Mouse (Mus musculus) adrenal gland, postnatal 4 days (tissue): ENCODE data around the gene Lamp1. TPM values are rescaled to one million over a fixed set of nuclear protein-coding genes. Genes with fewer than 3 reads are reported as not detected.

Source experiments
- DNase-seq, 2 experiments: peaks; one replicate each; pipeline ENCODE4 v3.0.0; 2021 to 2022; ENCODE audit warnings: low spot score in 2 of 2, mixed read lengths in 2 of 2
- total RNA-seq, 2 experiments: library from RNA; stranded (reverse); gene quantifications; 2 replicates each; pipeline ENCODE4 v1.2.3; 2021

Gene Lamp1
- total RNA-seq, 2 experiments from 2014 or later, result 311 to 322 TPM

DNA sequence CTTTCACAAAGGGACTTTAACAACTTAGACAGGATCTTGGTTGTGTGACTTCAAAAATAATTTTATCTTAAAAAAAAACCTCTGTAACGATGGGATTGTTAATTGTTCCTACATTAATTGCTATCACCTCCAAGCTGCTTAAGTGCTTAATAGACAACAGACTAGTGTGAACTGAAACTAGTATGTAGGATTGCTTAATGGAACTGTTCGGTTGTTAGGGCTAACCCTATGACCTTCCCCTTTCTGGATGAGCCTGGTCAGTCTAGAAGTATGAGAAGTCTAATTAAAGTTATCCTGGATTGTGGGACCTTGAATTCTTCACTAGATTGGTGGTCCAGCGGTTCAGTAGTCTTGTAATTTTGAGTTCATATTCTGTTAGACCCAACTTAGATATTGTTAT, 1.7 kb downstream of the Lamp1 start:
- DNase-seq, result no peak

DNA sequence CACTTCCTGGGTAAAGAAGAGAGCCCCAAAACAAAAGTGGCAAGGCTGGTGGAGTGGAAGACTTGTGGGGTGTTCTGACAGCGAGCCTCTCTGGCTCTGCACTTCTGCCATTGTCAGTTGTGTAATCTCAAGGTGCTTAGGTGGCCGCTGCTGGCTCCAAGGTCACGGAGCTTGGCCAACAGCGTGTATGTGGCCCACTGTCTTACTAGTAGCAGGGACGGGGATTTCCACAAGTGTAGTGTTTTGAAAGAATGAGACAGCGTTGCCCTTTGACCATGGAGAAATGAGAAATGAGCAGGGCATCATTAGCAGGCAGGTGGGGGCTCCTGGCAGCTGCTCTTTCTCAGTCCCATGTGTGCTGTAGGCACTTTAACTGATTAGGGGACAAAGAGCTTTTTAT, 3.1 kb downstream of the Lamp1 start:
- DNase-seq, result no peak

DNA sequence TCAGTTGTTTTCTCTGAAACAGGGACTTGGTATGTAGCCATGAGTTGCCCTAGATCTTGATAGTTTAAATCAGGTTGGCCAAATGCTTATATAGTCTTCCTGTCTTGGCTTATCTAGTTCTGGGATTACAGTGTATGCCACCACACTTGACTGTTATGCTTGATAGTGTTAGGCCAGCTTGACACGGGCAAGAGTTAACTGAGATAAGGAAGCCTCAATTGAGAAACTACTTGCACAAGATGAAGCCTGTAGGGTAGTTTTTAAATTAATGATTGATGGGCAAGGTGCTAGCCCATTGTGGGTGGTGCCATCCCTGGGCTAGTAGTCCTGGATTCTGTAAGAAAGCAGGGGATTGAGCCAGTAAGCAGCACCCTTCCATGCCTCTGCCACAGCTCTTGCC, 4.6 kb downstream of the Lamp1 start:
- no peak for DNase-seq

DNA sequence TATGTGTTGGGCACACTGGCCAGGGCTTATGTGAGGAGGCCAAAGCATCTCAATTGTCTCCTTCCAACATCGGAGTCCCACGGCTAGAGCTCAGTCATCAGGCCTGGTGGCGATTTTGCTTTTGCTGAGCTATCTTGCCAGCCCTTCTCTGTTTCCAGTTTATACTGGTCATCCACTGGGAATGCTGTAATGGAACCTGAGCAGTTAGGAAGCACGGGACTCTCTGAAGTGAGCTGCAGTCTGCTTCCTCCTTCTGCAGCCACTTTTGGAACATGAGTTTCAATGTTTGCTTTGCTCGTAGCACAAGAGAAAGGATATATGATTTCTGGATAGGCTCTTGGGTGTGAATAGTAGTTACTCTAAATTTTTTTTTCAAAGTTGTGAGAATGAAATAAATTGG, 5.4 kb downstream of the Lamp1 start:
- no peak for DNase-seq

DNA sequence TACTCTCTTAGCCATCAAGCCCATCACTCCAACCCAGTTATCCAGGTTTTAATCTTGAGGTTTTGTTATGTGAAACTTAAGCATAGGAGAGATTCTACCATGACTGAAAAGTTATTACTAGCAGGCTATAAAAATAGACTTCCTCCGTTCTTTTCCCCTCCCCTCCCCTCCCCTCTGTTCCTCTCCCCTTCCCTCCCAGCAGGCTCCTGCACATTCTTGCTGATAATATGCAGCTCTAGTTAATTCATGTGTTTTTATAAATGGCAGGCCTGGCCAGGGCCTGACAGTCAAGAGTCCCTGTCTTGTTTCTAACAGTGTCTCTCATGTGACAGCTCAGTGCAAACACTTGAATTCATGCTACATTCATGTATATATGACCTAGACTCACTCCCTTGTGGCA, 11.5 kb downstream of the Lamp1 start:
- no peak for DNase-seq

DNA sequence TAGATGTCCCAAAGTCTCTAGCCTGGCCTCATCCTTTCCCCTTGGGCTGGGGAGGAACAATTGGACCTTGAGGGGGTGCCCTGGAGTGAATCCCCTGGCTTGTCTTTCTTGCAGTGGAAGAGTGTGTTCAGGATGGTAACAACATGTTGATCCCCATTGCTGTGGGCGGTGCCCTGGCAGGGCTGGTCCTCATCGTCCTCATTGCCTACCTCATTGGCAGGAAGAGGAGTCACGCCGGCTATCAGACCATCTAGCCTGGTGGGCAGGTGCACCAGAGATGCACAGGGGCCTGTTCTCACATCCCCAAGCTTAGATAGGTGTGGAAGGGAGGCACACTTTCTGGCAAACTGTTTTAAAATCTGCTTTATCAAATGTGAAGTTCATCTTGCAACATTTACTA, 15.3 kb downstream of the Lamp1 start:
- DNase-seq, result no peak

DNA sequence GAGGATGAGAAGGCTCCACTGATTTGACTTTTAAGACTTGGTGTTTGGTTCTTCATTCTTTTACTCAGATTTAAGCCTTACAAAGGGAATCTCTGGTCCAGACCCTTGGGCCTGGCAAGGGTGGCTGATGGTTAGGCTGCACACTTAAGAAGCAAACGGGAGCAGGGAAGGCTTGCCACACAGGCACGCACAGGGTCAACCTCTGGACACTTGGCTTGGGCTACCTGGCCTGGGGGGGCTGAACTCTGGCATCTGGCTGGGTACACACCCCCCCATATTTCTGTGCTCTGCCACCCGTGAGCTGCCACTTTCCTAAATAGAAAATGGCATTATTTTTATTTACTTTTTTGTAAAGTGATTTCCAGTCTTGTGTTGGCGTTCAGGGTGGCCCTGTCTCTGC, 15.8 kb downstream of the Lamp1 start:
- DNase-seq, result no peak

DNA sequence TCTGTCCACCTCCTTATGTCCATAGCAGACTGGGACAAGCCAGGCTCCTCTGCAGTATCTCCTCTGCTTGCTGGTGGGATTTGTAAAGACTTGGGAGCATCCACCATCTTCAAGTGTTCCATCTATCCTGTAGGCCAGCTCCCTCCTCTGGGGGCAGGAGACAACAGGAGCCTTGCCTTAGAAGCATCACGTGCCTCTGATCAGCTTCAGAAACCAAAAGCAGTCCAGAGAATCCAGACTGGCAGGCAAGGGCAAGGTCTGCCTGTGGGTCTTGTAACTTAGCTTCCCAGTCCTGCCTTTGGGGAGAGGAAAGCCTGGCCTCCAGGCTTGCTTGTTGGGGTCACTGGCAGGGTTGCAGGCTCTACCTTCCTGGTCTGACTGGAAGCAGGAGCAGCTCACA, 16.7 kb downstream of the Lamp1 start:
- DNase-seq, result no peak

DNA sequence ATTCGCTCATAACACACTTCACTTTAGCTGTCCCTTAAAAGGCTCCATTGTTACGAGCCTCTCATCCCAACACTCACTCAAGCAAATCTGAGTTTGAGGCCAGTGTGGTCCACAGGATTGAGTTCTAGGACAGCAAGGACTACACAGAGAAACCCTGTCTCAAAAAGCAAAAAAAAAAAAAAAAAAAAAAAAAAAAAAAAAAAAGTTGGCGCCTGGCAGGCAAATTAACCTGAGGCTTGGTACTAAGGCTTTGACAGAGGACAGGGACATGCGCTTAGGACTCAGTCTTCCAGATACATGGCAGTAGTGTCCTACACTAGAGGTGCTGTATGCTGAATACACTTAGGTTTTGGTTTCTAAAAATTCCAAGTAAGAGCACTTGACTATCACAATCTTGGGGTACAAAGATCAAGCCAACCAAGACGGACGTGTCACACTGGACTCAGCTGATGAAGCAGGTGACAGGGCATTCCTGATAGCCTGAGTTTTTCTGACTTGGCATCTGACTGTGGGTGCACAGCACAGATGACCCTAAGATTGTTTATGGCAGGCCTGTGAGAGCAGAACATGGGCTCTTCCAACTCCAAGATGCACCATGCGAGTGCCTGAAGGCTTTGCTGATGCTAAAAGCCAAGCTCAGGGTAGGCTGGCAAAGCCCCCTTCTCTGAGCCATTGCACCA, 18.4 kb downstream of the Lamp1 start:
- no peak for DNase-seq

DNA sequence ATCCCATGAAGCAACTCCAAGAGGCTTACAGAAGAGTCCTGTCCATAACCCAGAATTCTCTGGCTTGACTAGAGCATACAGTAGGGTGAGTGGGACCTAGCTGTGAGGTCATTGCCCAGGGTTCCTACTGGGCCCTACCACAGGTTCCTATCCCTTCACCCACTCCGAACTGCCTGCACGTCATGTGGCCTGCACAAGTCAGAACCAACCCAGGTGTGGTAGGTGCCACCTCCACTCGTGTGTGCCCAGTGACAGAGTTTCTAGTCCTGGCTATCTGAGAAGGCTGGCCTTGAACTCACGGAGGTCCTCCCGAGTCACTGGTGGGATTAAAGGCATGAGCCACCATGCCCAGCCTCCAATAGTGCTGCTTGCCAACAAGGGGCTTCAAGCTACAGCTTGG, 19.2 kb downstream of the Lamp1 start:
- DNase-seq, result no peak

DNA sequence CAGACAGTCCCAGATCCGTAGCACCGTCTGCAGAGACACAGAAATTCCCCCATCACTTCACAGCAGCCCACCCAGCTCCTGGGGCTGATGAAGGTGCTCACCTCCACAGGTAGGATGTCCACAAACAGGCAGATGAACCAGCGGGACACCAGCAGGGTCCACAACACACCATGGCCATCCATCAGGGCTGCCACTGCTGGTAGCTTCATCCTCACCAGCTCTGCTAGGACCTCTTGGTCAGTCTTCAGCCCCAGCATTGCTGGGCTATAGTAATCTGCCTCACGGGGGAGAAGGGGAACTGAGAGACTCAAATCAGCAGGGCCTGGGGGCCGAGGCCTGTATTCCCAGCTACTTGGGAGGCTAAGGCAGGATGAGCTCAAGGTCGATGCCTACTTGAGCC, 20.5 kb downstream of the Lamp1 start:
- no peak for DNase-seq

DNA sequence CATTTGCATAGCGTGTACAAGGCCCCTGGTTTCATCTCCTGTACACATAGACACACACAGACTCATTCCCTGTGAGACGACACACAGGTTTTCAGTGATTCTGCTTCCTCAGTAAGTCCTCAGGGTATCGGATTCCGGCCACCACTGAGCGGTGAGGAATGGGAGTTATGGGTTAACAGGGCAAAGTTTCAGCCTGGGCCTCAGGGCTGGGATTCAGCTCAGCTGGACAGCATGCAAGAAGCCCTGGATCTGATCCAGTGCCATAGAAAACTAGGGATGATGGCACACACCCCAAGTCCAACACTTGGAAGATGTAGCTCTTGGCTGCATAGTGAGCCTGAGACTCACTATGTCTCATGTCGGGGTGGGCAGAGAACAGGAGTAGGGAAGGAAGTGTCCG, 21.0 kb downstream of the Lamp1 start:
- no peak for DNase-seq

DNA sequence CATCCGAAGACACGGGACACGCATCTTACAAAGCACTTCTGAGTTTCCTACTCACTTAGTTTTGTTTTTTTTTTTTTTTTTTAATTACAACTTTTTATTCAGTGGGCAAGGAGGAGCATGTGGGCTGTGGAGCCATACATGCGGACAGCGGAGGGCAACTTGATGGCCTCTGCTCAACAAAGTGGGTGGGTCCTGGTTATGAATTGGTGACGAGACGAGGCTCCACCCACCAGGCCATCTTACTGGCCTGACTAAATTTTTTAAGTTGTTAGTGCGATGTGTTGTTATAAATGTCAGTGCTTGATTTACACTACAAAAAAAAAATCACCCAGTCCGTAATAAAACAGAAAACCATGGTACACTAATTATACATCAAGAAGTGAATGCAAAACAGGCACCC, 21.4 kb downstream of the Lamp1 start:
- no peak for DNase-seq

DNA sequence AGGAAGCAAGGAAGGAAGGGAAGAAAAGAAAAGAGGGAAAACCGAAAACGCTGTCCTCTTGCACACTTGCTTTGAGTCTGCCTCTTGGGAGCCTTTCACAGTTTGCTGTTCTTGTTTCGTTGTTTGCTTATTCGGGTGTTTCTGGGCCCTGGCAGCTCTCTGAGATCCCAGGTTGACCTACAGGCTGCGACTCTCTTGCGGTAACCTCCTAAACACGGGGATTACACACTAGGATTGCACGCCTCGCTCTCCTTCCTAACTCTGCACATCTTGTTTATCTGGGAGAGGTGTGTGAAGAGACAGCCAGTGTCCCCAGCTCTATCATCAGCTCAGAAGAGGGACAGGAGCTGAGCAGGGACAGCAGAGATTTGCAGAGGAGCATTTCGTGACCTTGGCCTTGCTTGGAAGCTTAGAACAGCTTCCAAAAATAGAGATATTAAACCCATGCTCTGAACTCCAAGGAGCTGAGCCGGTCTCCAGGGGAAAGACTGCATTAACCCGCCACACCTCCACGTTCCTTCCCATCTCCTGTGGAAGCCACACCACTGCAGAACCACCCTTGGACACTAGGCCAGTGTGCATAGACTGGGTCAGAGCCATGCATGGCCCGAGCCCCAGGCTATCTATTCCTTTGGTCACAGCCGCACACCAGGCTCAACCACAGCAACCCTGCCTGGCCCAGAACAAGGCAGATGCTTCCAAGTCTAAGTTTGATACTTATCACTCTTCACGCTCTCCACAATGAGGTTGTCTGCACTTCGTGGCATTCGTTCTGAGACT, 22.1 kb downstream of the Lamp1 start:
- DNase-seq, result no peak

DNA sequence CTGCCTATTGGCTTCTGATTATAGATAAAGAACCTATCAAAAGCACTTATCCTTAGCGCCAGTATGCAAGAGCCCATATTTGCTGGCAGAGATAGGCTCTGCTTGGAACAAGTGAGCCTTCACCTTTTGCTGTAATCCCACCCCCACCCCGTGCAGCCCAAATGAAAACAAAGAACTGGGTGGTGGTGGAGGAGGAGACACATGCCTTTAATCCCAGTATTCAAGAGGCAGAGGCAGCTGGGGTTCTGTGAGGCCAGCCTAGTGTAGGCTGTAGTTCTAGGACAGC, 22.7 kb downstream of the Lamp1 start:
- no peak for DNase-seq

DNA sequence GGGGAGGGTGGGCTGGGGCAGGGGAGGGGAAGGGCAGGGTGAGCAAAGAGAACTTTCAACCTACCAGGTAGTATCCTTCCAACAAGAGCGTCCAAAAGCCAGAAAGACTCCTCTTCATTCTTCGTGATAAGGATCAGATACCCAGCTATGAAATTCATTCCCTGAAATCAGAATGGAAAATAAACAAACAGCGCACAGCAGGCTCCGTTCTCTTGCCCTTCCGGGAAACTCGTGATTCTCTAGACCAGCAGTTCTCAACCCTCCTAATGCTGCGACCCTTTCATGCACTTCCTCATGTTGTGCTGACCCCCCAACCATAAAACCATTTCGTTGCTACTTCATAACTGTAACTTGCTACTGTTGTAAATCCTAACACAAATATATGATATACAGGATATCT, 27.9 kb downstream of the Lamp1 start:
- no peak for DNase-seq

DNA sequence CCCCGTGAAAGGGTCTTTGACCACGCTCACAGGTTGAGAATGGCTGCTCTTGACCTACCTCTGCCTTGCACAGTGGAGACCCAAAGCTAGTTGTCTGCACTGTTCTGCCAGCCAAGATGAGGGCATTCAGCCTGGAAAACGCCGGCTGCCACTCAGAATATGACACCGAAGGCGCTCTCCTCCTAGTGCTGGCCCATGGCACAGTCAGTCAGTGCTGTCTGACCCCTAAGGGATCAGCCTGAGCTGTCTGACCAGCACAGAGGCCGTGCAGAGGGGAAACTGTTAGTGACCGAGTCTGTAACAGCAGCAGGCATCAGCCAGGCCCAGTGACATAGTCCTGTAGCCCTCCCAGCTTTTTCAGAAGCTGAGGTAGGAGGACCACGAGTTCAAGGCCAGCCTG, 28.3 kb downstream of the Lamp1 start:
- DNase-seq, result no peak

DNA sequence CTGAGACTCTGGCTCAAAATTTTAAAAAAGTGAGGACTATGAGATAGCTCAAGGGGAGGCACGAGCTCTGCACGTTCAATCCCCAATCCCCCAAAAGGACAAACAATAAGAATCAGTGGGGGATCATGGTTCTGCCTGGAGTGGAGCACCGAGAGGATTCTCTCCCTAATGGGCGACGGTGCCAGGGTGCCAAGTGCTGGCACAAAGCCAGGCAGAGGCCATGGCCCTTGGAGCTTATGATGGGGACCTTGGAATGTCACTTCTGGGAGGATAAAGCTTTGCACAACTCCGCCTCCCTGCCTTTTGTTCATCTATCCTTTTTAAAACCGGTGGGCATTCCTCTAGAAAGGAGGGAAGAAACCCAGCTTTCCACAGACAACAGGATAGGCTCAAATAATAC, 28.7 kb downstream of the Lamp1 start:
- DNase-seq, result no peak

DNA sequence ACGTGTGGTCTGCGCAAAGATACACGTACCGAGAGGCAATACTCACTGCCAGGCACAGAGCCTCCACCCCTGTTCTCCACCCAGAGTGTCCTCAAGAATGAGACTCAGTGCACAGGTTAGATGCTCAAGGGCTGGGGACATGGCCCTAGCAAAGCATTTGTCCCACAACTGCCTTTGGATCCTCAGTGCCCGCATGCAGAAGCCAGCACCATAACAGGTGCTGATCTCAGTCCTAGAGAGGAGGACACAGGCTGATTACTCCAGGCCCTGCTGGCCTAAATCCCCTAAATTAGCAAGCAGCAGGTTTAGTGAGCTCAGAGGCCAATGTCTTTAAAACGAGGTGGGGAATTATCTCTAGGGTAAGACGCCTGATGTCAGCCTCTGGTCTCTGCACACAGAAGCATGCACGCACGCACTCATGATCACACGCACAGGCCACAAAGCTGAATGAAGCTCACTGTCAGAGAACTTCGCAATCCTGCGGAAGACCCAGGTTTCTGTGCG, 29.1 kb downstream of the Lamp1 start:
- DNase-seq, result no peak

DNA sequence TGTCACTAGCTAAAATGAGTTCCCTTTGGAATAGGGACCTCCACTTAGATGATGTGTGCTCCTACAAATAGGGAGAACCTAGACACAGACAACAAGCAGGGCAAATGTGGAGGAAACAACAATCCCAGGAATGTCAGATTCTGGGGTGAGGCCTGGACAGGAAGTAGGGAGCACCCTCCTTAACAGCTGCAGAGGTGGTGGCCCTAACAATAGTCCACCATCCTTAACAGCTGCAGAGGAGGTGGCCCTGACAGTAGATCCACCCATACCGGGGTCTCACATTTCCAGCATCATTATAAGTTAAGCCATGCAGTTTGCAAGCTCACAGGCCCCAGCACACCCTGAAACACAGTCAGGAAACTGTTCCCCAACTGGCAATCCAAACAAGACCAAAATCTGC, 29.9 kb downstream of the Lamp1 start:
- DNase-seq, result no peak

DNA sequence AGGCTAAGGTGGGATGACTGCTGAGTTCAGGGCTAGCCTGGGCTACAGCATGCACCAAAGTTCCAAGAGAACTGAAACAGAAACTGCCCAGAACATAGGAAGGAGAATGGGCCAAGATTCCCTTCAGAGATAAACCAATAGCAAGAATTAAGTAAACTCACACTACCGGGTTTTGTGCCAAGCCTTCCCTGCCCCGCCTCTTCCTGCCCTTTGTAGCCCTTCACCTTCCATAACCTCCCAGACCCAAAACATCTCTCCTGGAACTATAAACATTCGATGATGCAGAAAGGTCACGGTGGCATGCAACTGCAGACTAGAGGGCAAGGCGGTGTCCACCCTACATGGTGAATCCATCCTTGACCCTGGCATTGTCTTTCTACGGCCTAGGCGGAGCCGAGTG, 31.3 kb downstream of the Lamp1 start:
- no peak for DNase-seq

DNA sequence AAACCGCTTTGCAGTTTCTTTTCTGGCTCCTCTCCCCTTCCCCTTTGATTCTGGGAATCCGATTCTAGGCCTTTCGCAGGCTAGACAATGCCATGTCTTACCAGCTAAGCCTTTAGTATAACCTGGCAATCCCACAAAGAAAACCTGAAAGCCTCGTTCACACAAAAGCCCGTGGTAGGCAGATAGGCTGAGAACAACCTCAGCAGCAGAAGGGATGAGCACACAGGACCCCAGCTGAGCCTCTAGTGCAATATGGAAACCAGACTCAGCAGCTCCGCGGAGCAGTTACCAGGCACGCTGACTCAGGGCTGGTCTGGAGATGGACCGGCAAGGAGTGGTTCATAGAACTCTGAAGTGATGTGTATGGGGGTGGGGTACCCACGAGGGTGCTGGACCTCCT, 35.9 kb downstream of the Lamp1 start:
- no peak for DNase-seq

DNA sequence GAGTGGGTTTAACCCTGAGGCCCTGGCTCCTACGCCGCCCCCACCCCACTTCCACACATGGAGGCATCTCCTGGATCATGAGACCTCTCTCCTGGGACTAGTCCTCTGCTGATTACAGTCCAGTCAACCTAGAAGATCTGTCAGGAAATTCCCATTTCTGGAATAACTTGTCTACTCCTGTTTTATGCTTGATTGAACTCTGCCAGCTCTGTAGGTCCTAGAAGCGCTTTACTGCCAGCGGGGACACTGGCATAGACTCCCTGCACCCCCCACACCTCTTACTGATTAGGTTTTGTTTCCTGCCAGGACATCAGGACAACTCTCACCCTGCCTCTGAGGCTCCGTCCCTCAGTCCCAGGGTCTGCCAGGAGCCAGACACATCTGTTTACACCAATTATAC, 38.5 kb downstream of the Lamp1 start:
- DNase-seq, result no peak
